8 mouse cellular contexts compared by ENCODE assay signal in the genomic region with DNA sequence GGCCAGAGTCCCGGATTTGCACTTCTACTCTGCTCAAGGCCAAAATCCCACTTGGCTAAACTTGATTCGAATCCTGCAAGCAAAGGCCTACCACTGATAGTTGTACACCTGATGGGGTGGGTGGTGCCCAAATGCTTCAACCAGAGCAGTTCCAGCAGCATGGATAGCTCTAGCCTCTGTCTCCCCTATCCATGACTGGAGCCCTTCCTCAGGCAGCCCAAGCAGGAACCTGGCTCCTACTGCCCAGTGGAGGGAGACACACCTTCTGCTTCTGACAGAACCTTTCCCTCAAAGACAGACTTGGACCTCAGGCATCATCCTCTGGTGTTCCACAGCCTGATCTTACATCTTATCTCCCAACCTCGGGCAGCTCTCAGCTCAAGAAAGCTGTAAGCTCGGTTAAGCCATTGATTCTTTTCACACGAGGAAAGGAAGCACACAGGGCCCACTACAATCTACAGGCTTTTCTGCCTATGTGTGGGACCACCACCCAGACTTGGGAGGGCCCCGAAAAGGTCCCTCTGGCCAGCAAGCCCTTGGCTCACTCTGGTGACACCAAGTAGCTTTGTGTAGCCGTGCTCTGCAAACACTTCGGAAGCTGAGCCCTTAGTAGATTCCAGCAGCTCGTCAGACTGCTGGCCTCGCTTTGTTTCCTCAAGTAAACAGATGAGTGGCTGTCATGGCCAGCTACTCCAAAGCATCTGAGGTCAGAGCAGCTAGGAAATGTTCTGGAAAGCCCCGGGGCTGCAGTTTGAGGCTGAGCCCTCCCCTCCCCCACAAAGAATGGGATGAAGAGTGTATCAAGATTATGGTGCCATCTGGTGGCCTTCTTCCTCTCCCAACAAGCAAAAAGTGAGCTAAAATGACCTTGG. TPM values are rescaled to one million over a fixed set of nuclear protein-coding genes. Genes with fewer than 3 reads are reported as not detected.
A peak's percentile ranks its signal among the peaks of the same experiment; 100 is the strongest.
DNase-seq lines count a peak whose midpoint lies in the region; ATAC-seq and TF ChIP-seq lines count a peak whose summit lies in the region.

No protein-coding gene starts in this region.

- peaks cover 14% of the 10 kb centered on the region for H3K27me3 ChIP-seq in E14TG2a.4 (ENCODE audit: insufficient read depth, low read length)
- no peaks in the 10 kb centered on the region for H3K27me3 ChIP-seq in forebrain, embryonic 14.5 days (replicated peaks; ENCODE audit: control insufficient read depth, insufficient read depth, low read length)
- no peaks in the 10 kb centered on the region for H3K27me3 ChIP-seq in heart, postnatal 0 days (ENCODE audit: control insufficient read depth, insufficient read depth, low read length)
- H3K27me3 ChIP-seq in liver, embryonic 11.5 days (replicated peaks; ENCODE audit: control insufficient read depth, insufficient read depth, low read length): no peaks in the 10 kb centered on the region; the same call in 1 of the 2 replicates
- no peaks in the 10 kb centered on the region for H3K27me3 ChIP-seq in neural tube, embryonic 14.5 days (ENCODE audit: control insufficient read depth, insufficient read depth, low read length)

- H3K4me3 ChIP-seq in E14TG2a.4 (replicated peaks; ENCODE audit: low read length): no peak overlapping the region
- no peak overlapping the region for H3K4me3 ChIP-seq in forebrain, embryonic 14.5 days (ENCODE audit: low read depth, low read length)
- no peak overlapping the region for H3K4me3 ChIP-seq in heart, postnatal 0 days (ENCODE audit: low read depth, low read length)
- no peak overlapping the region for H3K4me3 ChIP-seq in liver, embryonic 11.5 days (ENCODE audit: low read depth, low read length)
- no peak overlapping the region for H3K4me3 ChIP-seq in neural tube, embryonic 14.5 days (ENCODE audit: low read depth, low read length)

- no peak overlapping the region for H3K4me2 ChIP-seq in forebrain, embryonic 14.5 days (ENCODE audit: low read length)
- H3K4me2 ChIP-seq in heart, postnatal 0 days (ENCODE audit: low read depth, low read length): 0 out of 2 replicates have a peak overlapping the region, but pooled peaks have one; percentile 8
- 0 out of 2 replicates have a peak overlapping the region, but pooled peaks have one; percentile 28 for H3K4me2 ChIP-seq in liver, embryonic 11.5 days
- no peak overlapping the region for H3K4me2 ChIP-seq in neural tube, embryonic 14.5 days (ENCODE audit: low read depth, low read length)

- WGBS in forebrain, embryonic 14.5 days: 51% methylated on average over 11 of the region's 11 CpGs
- WGBS in heart, postnatal 0 days: 46% methylated on average over 11 of the region's 11 CpGs
- WGBS in liver, embryonic 11.5 days: 43% methylated on average over 11 of the region's 11 CpGs
- 57% methylated on average over 11 of the region's 11 CpGs for WGBS in neural tube, embryonic 14.5 days

- peaks cover 17% of the 10 kb centered on the region; the same call in 1 of the 2 replicates for H3K4me1 ChIP-seq in E14TG2a.4 (replicated peaks; ENCODE audit: low read depth, low read length)
- no peaks in the 10 kb centered on the region; the same call in 1 of the 2 replicates for H3K4me1 ChIP-seq in forebrain, embryonic 14.5 days (ENCODE audit: control insufficient read depth, insufficient read depth, low read length)
- no peaks in the 10 kb centered on the region for H3K4me1 ChIP-seq in heart, postnatal 0 days (ENCODE audit: control insufficient read depth, insufficient read depth)
- H3K4me1 ChIP-seq in liver, embryonic 11.5 days (replicated peaks; ENCODE audit: control insufficient read depth, insufficient read depth, low read length): no peaks in the 10 kb centered on the region
- H3K4me1 ChIP-seq in neural tube, embryonic 14.5 days (ENCODE audit: control insufficient read depth, insufficient read depth, low read length): 0 out of 2 replicates have a peak, but pooled peaks cover 3% of the 10 kb centered on the region

- TF ChIP-seq CTCF in E14TG2a.4 (conservative IDR thresholded peaks at IDR 0.05; ENCODE audit: low read length): peak; percentile 28; the same call in 1 of the 2 replicates
- TF ChIP-seq CTCF in heart, postnatal 0 days (IDR thresholded peaks at IDR 0.05; ENCODE audit: low read depth): peak; percentile 68

- peak; percentile 54 for ATAC-seq in cerebellum, adult (ENCODE audit: insufficient number of reproducible peaks, low FRiP score, low TSS enrichment)
- ATAC-seq in forebrain, embryonic 14.5 days: peak; percentile 81
- peak; percentile 40; the same call in 1 of the 2 replicates for ATAC-seq in heart, postnatal 0 days (ENCODE audit: insufficient read depth, low read depth)
- no peak for ATAC-seq in liver, embryonic 11.5 days (replicated peaks; ENCODE audit: low FRiP score)
- ATAC-seq in neural tube, embryonic 14.5 days (ENCODE audit: low read depth): peak; percentile 73

- no peak for TF ChIP-seq EP300 in heart, postnatal 0 days (IDR thresholded peaks at IDR 0.05; ENCODE audit: low read depth)

- DNase-seq in forebrain, embryonic 14.5 days (ENCODE audit: low spot score): peak; percentile 93
- DNase-seq in heart, postnatal 0 days (ENCODE audit: low spot score): peak; percentile 70
- peak; percentile 83 for DNase-seq in kidney, postnatal 14 days
- peak; percentile 43 for DNase-seq in liver, embryonic 11.5 days (ENCODE audit: low spot score)
- peak; percentile 12 for DNase-seq in thymus, postnatal 0 days (ENCODE audit: low spot score)

- H3K9ac ChIP-seq in forebrain, embryonic 14.5 days (ENCODE audit: low read length): no peak overlapping the region
- H3K9ac ChIP-seq in heart, postnatal 0 days (replicated peaks; ENCODE audit: low read depth, low read length): no peak overlapping the region
- no peak overlapping the region for H3K9ac ChIP-seq in liver, embryonic 11.5 days (ENCODE audit: low read depth, low read length)
- H3K9ac ChIP-seq in neural tube, embryonic 14.5 days (replicated peaks; ENCODE audit: low read depth, low read length): no peak overlapping the region

- no peaks in the 10 kb centered on the region for H3K9me3 ChIP-seq in E14TG2a.4 (ENCODE audit: low read length)
- no peaks in the 10 kb centered on the region for H3K9me3 ChIP-seq in forebrain, embryonic 14.5 days (replicated peaks; ENCODE audit: control insufficient read depth, low read length)
- H3K9me3 ChIP-seq in heart, postnatal 0 days (replicated peaks; ENCODE audit: control insufficient read depth, low read length): no peaks in the 10 kb centered on the region
- no peaks in the 10 kb centered on the region for H3K9me3 ChIP-seq in liver, embryonic 11.5 days (ENCODE audit: control insufficient read depth, low read length)
- no peaks in the 10 kb centered on the region for H3K9me3 ChIP-seq in neural tube, embryonic 14.5 days (ENCODE audit: control insufficient read depth, low read length)

- H3K27ac ChIP-seq in forebrain, embryonic 14.5 days (ENCODE audit: low read depth, low read length): no peak overlapping the region
- H3K27ac ChIP-seq in heart, postnatal 0 days (ENCODE audit: low read depth): no peak overlapping the region
- no peak overlapping the region for H3K27ac ChIP-seq in liver, embryonic 11.5 days (ENCODE audit: low read depth, low read length)
- H3K27ac ChIP-seq in neural tube, embryonic 14.5 days (ENCODE audit: low read depth, low read length): 0 out of 2 replicates have a peak overlapping the region, but pooled peaks have one; percentile 25

- H3K36me3 ChIP-seq in E14TG2a.4 (ENCODE audit: insufficient read depth, low read length): no peaks in the 10 kb centered on the region
- H3K36me3 ChIP-seq in forebrain, embryonic 14.5 days (ENCODE audit: control insufficient read depth, insufficient read depth, low read length): no peaks in the 10 kb centered on the region
- no peaks in the 10 kb centered on the region for H3K36me3 ChIP-seq in heart, postnatal 0 days (replicated peaks; ENCODE audit: control insufficient read depth, insufficient read depth, low read length)
- no peaks in the 10 kb centered on the region for H3K36me3 ChIP-seq in liver, embryonic 11.5 days (ENCODE audit: control insufficient read depth, insufficient read depth, low read length)
- H3K36me3 ChIP-seq in neural tube, embryonic 14.5 days (ENCODE audit: control insufficient read depth, insufficient read depth, low read length): no peaks in the 10 kb centered on the region

RNA-seq across cellular contexts. Expression of gene Abcc12, which starts 44.5 kb away (rescaled TPM):
- polyA plus RNA-seq in forebrain, embryonic 14.5 days (2014; fragmentation: Nextera tagmentation; extraction: Ambion mirVana): 0.19 and 0.32 TPM in 2 replicates
- not detected in 2 replicates for total RNA-seq in heart, postnatal 0 days (2014; rRNA removed; ENCODE audit: low replicate concordance)
- polyA plus RNA-seq in heart, postnatal 0 days (2015; fragmentation: Nextera tagmentation; extraction: Ambion mirVana): not detected in 2 replicates
- polyA plus RNA-seq in liver, embryonic 11.5 days (2014; fragmentation: Nextera tagmentation; extraction: Ambion mirVana): not detected in 2 replicates
- polyA plus RNA-seq in neural tube, embryonic 14.5 days (2014; fragmentation: Nextera tagmentation; extraction: Ambion mirVana): 0.17 and 0.28 TPM in 2 replicates
- 0.09 and 0.10 TPM in 2 replicates for polyA plus RNA-seq in thymus, postnatal 0 days (2015; fragmentation: Nextera tagmentation; extraction: Ambion mirVana)

Comparison
In these comparisons a context has a peak if more than half of its experiments do, and no peak if none do; other contexts are left out.
1. DNase-seq: peak in every context shown above with its lines; median percentile 93 in forebrain, embryonic 14.5 days; 83 in kidney, postnatal 14 days; 70 in heart, postnatal 0 days; 43 in liver, embryonic 11.5 days; 12 in thymus, postnatal 0 days.
2. H3K4me2 ChIP-seq: peak in heart, postnatal 0 days (single experiment) and liver, embryonic 11.5 days (single experiment); none in forebrain, embryonic 14.5 days (single experiment) and neural tube, embryonic 14.5 days (single experiment).